Mouse (Mus musculus) layer of hippocampus, adult 8-10 months (tissue): ENCODE data around the gene Crb2. TPM values are rescaled to one million over a fixed set of nuclear protein-coding genes. Genes with fewer than 3 reads are reported as not detected.

Experiments
- total RNA-seq, 4 experiments: library from RNA; stranded (reverse); gene quantifications; 2 replicates each; pipeline ENCODE4 v1.2.4; 2022

The Crb2 gene
- total RNA-seq, 4 experiments from 2014 or later, result 2.8 to 6.0 (median 4.7) TPM

Other genes with a start within 250 kb of the Crb2 start
- 100 to 1,000 TPM; 154 to 203 (median 181) TPM for gene Strbp, start 72.4 kb upstream of the Crb2 start, total RNA-seq